Mouse (Mus musculus) layer of hippocampus, adult 9-11 months (tissue): ENCODE measurements around the gene Smc3.
"Not testable (repeated sequence)": the region's sequence is repeated elsewhere in the genome, so short reads cannot be mapped to it uniquely, and the experiment has no call there.

ENCODE experiments used
- DNase-seq: peaks from one replicate; pipeline ENCODE4 v3.0.0; 2022

Smc3 gene

DNA sequence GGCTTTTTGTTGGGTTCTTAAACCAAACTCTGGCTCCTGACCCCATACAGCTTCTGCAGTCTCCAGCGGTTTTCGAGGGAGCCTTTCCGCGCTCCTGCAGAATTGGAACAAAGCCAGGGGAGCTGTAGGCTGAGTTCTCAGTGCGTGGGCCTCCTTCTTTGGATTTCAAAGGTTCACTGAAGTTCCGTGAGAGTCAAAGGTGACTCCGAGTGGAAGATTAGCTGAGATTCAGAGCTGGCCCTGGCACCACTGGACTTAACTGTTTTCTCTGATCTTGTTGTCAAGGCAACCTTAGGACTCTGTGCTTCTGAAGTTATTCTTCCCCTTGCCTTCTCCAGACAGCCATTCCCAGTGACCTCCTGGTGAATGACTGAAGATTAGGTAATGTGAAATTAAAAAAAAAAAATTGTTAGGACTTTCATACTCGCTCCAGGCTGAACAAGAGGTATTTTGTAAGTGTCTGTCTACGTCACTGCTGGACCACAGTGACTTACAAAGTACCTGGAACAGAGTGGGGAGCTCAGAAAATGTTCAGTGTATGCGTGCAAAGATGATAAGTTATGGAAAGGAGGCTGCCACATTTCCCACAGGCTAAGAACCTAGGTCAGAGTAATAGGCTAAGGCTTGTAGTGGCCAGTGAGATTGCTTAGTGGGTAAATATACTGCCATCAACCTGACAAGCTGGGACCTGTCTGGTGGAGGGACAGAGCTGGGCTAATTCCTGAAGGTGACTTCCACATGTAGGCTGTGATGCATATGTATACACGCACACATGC is 23.0 kb upstream of the Smc3 start:
- no peak for DNase-seq

DNA sequence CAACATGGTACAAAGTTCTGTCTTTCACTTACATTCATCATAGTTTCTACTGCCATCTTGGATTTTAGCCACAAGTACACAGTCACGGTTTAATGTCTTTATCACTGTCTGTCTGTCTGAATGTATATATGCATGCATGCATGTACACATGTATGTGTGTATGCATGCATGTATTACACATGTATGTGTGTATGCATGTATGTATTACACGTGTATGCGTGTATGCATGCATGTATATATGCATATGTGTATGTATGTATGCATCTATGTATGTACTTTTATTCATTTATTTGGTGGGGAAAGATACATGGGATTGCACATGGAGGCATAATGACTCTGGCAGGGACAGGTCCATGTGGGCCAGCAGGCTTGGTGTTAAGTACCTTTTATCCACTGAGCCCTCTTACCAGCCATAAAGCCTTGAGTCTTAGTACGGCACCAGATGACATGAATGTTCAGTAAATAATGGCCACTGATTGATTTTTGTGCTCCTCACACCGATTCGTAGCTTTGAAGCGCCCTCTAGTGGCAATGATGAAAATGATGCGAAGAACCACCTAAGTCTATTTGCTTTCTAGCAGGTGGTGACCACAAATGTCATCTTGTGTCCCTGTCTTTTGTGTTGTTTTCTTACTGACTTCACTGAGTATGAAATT is 21.5 kb upstream of the Smc3 start:
- DNase-seq: peak; percentile 24

DNA sequence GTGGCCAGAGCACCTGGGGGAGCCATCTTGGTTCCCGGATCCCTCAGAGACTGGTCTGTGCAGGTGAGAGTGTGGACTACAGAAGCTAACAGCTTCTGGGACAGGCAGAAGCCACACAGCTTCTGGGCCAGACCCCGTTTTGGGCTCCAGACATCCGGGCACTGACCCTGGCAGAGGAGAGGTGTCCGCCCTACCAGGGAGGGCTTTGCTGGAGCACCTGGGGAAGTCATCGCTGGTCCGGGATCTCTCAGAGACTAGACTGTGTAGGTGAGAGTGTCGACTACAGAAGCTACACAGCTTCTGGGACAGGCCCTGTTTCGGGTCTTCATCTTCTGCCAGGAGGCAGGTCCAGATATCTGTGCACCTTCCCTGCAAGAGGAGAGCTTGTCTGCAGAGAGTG is 19.9 kb upstream of the Smc3 start:
- not testable (repeated sequence) for DNase-seq

DNA sequence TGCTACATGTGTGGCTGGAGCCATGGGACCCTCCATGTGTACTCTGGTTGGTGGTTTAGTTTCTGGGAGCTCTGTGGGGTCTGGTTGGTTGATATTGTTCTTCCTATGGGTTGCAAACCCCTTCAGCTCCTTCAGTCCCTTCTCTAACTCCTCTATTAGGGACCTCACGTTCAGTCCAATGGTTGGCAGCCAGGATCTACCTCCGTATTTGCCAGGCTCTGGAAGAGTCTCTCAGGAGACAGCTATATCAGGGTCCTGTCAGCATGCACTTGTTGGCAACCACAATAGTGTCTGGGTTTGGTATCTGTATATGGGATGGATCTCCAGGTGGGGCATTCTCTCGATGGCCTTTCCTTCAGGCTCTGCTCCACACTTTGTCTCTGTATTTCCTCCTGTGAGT is 12.5 kb upstream of the Smc3 start:
- not testable (repeated sequence) for DNase-seq

DNA sequence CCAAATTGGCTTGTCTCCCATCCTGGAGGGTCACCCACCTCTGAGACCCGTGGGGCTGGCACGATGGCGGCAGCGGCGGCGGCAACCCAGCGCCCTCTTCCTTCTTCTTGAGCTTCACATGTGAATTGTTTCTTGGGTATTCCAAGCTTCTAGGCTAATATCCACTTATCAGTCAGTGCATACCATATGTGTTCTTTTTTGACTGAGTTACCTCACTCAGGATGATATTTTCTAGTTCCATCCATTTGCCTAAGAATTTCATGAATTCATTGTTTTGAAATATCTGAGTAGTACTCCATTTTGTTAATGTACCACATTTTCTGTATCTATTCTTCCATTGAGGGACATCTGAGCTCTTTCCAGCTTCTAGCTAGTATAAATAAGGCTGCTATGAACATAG is 11.2 kb upstream of the Smc3 start, which contains the start of gene Nutf2-ps1:
Gene Nutf2-ps1 (minus strand): TSS at position 101 of the 400 bp plus-strand sequence.
- DNase-seq: not testable (repeated sequence)

DNA sequence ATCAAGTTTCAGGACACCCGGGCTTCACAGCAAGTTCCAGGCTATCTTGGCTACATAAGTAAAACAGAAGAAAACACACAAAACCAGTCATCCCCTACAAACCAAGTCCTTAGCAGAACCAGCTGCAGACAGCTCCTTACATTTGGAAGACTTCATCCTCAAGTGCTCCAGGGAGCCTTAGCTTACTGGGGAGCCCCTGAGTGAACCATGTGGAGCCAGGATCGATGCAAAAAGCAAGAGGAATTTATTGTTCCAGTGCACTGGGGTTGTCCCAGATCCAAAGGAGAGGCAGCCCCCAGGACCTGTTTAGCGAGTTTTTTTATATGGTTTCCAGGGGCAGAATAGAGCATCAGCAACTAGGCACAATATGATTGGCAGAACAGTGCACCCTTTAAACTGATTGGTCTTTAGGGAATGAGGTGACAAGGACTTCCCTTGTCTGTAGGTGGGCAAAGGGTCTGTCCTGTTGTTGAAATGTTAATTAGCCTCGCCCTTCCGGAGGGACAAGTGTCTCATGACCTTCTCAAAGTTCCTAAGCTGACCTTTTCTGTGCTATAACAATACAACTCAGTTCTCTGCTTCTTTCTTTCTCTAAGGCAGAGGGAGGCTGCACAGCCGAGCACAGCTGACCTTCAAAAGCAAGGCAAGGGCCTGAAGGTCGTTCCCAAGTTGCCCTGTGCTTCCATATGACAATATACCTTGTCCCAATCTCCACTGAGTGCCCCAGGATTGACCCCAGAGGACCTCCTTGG is 3.3 kb upstream of the Smc3 start:
- no peak for DNase-seq

DNA sequence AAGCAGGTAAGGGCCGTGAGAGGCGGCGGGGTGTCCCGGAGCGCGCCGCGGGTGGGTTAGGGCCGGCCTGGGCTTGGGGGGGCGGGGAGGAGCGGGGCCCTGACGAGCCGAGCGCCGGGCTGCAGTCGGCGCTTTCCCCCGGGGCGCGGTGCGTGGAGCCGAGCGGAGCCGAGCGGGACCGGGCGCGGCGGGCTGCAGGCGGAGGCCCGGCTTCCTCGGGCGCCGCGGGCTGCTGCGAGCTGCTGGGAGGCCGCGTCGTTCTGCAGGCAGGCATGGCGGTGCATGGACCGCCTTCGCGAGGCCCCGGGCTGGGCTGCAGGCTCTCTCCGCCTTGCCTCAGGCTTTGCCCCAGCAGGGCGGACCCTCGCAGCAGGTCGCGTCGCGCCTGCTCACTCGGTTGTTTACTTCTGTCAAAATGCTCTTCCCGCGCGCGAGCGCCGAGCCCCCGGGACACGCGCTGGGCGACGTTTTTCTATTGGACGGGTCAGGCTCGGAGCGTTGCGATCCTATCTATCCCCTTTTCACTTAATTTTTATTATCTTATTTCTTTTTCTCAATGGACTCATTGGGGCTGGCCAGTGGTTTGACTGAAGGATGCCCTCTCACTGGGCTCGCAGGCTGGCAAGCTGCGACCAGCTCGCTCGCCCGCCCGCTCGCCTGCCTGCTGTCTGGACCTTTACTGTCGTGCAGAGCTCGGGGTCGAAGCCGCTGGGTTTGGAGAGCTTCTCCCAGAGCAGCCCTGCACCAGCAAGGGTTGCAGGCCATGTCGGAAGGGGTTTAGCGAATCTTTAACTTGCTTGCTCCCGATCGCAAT is 558 bp downstream of the Smc3 start:
- peak; percentile 53 for DNase-seq

DNA sequence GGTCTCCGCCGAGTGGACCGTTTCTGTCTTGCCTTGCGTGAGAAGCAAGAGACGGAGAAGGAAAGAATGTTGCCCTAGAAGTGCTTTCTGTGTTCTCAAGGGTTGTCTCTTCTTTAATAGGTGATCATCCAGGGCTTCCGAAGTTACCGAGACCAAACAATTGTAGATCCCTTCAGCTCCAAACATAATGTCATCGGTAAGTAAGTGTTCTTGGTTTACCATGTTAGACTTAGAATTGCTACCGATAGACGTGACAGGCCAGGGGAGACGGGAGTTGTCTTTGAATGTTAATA is 1.1 kb downstream of the Smc3 start:
- no peak for DNase-seq

DNA sequence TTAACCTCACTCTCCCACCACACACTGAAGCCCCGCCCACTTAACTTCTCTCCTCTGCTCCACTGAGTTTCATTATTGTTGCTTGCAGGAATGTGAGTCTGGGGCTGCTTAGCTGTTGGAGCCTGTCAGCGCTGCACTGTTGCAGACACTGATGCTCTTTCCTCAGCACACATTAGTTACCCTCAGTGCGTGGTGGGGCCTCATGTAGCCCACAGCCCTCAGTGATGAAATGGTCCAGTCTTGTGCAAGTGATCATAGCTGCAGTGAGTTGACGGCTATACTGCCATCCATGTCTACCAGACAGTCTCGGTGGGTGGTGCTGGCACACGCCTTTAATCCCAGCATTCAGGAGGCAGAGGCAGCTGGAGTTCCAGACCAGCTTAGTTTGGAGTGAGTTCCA is 8.7 kb downstream of the Smc3 start:
- peak; percentile 40 for DNase-seq

DNA sequence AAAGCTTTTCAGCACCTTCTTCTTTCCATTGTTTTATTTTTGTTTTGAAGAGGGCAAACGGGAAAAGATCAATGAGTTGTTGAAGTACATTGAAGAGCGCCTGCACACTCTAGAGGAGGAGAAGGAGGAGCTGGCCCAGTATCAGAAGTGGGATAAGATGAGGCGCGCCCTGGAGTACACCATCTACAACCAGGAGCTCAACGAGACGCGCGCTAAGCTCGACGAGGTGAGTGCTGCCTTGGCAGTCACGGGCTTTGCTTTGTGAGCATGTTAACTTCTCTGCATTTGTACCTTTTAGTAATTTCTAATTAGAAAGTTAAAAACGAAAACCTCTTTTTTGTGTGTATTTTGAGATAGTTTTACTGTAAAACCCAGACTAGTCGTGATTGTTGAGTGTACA is 21.5 kb downstream of the Smc3 start:
- no peak for DNase-seq

DNA sequence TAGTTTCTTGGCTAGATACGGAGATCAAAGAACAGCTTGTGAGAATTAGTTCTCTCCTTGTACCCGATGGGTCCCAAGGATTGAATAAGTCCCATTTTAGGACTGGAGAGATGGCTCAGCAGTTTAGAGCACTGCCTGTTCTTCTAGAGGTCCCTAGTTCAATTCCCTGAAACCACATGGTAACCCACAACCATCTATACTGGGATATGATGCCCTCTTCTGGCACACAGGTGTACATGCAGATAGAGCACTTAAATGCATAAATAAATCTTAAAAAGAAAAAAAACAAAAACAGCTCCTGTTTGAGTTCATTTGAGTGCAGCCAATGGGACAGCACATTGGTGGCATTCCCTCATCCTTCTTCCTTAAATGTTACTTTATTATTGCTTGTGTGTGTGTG is 37.8 kb downstream of the Smc3 start:
- DNase-seq: no peak

DNA sequence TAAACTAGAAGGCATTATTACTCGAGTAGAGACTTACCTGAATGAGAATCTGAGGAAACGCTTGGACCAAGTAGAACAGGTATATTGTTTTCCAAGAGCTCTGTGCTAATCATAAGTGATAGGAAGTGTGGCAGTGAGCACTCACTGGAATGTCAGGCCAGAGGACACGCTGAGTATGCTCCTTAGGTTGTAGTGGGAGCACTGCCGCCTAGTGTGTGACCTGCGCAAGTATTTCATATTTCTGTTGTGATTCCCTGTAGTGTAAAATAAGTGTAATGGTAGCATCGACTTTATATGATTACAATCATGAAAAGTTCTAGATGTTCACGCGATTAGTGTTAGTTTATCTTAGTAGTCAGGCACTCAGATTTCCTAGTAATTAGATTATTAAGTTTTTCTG is 38.5 kb downstream of the Smc3 start:
- DNase-seq: no peak

DNA sequence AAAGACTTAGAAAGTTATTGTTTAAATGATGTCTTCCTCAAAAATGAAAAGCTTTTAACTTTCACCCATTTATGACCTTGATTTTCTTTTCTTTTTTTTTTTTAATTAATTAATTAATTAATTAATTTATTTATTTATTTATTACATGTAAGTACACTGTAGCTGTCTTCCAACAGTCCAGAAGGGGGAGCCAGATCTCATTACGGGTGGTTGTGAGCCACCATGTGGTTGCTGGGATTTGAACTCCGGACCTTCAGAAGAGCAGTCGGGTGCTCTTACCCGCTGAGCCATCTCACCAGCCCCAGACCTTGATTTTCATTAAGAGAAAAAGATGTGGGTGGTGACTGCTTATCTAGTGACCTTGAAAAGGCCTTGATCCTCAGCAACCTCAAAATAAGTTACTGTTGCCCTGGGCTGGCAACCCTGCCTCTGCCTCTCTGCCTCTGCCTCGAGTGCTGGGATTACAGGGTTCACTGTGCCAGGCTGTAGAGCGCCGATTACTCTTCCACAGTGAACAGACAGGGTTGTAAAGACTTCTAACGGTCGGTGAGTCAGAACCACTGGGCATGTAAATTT is 43.9 kb downstream of the Smc3 start:
- no peak for DNase-seq

DNA sequence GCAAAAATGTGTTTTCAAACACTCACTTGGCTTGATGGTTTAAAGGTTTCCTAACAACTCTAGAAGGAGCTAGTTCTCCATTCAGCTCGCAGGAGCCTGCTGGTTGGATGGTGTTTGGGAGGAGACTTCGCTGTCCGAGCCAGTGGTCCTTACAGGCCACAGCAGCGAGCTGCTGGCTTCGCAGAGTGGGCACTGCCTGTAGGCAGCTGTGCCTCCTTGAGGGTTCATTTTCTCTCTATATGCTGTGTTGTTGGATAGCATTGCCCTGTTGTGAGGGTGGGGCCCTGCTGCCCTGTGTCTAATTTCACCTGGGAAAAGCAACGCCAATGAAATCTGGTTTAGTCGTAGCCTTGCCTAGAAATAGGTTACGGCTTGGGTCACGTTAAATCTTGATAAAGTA is 47.1 kb downstream of the Smc3 start:
- no peak for DNase-seq

DNA sequence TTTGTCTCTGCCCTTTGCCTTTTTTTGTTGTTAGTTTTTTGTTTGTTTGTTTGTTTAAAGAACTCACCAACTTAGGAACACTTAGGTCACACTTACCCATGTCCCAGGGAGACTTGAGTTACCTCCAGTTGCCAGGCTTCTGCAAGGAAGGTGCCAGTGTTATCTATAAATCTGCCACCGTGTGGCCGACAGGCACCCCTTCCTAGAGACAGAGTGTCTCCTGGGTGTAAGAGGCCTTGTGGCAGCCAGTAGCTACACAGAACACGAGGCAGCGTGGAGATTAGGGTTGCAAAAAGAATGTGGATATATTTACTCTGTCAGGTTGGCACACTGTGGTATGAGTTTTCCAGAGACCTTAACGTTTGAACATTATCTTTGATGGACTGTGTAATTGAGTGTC is 47.9 kb downstream of the Smc3 start:
- no peak for DNase-seq

DNA sequence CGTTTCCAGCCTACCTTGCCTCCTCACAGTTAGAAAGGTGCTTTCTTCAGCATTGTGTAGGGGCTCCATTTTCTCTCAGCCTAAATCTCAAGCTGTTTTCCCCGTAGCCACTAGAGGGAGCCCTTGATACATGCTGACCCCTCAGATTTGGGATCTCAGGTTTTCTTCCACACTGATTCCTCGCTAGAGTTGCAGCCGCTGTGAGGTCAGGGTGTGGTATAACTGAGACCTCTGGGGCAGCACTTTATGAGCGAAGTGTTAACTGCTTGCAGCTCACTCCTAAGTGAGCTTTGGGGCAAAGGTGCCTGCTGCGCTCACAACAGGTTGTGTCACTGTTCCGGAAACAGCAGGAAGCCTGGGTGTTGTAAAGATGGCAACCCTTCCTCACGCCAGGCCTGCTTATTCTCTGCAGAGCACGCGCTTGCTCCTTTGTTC is 48.6 kb downstream of the Smc3 start:
- peak; percentile 60 for DNase-seq

DNA sequence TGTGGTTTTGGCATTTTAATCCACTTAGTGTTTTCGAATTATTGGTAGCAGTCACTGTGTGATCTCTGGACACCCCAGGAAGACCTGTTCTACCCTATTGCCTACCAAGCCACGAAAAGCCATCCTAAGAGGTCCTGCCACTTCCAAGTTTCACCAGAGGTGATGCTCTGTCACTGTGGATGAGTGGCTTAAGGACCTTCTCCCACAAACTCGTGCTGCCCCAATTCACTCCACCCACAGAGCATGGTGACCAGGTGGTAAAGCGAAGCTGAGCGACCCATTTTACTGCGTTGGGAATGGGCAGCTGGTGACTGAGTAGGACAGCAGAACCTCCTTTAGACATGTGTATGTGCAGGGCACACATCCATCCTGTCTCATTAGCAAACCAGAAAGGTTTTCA is 49.2 kb downstream of the Smc3 start:
- no peak for DNase-seq

DNA sequence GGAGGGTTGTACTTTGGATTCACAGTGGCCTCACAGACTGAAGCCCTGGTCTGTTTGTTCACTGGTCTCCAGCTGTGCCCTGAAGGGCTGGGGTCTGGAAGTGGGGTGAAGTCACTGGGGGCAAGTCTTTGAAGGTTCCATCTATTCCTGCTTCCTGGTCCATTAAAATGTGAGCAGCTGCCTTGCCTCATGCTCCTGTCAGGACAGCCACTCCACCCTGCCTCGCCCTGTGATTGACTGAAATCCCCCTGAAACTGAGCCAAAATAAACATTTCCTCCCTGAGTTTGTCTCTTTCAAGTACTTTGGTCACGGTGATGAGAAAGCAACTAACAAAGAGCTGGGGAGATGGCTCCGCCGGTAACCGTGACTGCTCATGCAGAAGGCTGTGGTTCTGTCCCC is 49.6 kb downstream of the Smc3 start:
- no peak for DNase-seq

DNA sequence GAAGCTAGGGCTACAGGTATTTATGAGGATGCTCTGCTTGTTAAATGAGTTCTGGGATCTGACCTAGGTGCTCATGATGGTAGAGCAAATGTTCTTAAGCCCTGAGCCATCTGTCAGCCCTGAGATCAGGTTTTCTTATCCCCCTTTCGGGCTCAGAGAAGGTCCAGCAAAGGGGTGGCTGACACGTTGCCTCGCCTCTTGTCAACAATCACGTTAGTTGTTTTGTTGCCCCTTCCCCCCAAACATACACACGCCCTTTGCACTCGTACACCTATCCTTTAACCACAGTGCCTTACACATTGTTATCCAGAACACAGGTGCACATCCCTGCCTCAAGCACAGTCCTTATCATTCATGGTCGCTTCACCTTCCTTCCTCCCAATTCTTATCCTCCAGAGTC is 50.7 kb downstream of the Smc3 start:
- DNase-seq: no peak

DNA sequence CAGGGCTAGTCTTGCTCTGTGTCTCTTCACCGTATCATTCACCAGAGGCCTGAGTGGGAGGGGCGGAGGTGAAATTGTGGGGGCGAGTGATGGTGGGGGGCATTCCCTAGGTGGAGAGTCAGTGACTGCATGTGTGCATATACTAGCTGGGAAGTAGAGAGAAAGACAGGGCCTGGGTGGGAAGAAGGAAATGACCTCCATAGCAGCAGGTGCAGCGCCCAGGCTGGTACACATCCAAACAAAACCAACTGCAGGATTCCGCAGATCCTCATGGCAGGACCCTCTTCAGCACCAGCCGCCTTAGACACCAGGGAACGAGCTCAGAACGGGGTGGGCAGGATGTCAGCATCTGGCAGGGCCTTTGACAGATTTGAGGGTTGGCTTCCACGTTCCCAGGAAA is 52.1 kb downstream of the Smc3 start:
- no peak for DNase-seq

DNA sequence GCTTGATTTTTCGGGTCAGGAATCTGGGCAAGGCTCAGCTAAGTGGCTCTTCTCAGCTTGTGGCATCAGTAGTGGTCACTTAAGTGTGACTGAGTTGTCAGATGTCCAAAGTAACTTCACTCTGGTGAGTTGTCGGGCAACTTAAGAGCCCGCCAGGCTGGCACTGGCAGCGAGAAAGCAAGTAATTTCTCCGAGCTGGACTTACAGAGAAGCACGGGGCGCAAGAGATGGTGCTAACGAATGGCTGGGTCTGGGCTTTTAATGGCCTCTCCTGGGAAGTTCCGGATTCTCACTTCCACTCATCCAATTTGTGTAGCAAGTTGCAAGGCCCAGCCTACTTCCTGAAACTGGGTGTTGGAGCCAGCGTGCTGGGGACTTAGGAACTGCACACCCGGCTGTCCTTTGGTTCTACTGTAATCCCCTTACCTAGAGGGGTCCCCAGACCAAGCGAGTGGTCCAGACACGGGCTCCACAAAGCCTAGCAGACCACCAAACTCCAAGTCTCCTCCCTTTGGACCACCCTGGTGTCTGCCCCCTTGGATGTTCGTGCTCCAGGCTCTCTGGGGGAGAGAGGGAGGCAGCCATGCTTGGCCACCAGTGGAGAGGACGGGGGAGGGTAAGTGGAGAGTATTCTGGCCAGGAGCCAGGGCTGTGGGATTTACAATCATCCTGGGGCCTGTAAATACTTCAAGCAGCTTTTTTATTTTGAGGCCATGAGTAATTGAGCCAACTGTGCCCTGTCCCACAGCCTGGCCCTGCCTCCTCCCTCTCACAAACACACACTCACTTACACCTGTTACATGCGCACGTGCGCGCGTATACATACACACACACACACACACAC is 53.6 kb downstream of the Smc3 start:
- DNase-seq: no peak

DNA sequence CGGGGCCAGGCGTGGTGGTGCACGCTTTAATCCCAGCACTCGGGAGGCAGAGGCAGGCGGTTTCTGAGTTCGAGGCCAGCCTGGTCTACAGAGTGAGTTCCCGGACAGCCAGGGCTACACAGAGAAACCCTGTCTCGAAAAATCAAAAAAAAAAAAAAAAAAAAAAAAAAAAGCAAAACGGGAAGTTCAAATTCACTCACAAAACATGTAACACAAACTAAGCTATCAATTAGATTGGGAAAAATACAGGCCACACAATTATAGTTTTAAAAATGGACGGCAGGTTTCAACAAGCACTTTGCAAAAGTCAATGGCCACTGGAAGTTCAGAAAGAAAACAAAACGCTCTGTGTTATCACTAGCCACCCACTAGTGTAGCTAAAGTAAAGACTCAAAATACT is 56.2 kb downstream of the Smc3 start:
- DNase-seq: not testable (repeated sequence)
